Mouse (Mus musculus) spleen, postnatal 14 days (tissue): ENCODE results near the gene Sugct.

Experiments
- DNase-seq, 2 experiments: peaks; one replicate each; pipeline ENCODE4 v3.0.0; 2021 to 2022; ENCODE audit warnings: low spot score in 2 of 2

Sugct gene

GRCm38 (mm10) chr13:17038341-17038740 lies 657.0 kb downstream of the Sugct start:
- no peak for DNase-seq

- no peak for DNase-seq
Observed at GRCm38 (mm10) chr13:17037899-17038298, 657.5 kb downstream of the Sugct start.

- no peak for DNase-seq
Observed at GRCm38 (mm10) chr13:17030761-17031160, 664.6 kb downstream of the Sugct start.

GRCm38 (mm10) chr13:17028595-17028994 lies 666.8 kb downstream of the Sugct start:
- peak; percentile 12 to 47 for DNase-seq

GRCm38 (mm10) chr13:17027846-17028529 lies 667.4 kb downstream of the Sugct start:
- DNase-seq = no peak

GRCm38 (mm10) chr13:17027001-17027400 lies 668.4 kb downstream of the Sugct start:
- no peak for DNase-seq

- DNase-seq = no peak
Observed at GRCm38 (mm10) chr13:16996464-16996863, 698.9 kb downstream of the Sugct start.

- DNase-seq = no peak
Observed at GRCm38 (mm10) chr13:16995321-16995720, 700.0 kb downstream of the Sugct start.

GRCm38 (mm10) chr13:16977743-16978142 lies 717.6 kb downstream of the Sugct start:
- DNase-seq = no peak

- no peak for DNase-seq
Observed at GRCm38 (mm10) chr13:16971277-16971676, 724.1 kb downstream of the Sugct start.

- no peak for DNase-seq
Observed at GRCm38 (mm10) chr13:16968995-16969394, 726.4 kb downstream of the Sugct start.

- no peak for DNase-seq
Observed at GRCm38 (mm10) chr13:16964823-16965475, 730.4 kb downstream of the Sugct start.

GRCm38 (mm10) chr13:16952045-16952444 lies 743.3 kb downstream of the Sugct start:
- DNase-seq = no peak

- no peak for DNase-seq
Observed at GRCm38 (mm10) chr13:16939466-16939811, 755.9 kb downstream of the Sugct start.

- no peak for DNase-seq
Observed at GRCm38 (mm10) chr13:16938552-16939465, 756.5 kb downstream of the Sugct start.

- DNase-seq = no peak
Observed at GRCm38 (mm10) chr13:16937422-16938202, 757.7 kb downstream of the Sugct start.

GRCm38 (mm10) chr13:16935029-16935428 lies 760.3 kb downstream of the Sugct start:
- no peak for DNase-seq

GRCm38 (mm10) chr13:16933600-16933999 lies 761.8 kb downstream of the Sugct start:
- no peak for DNase-seq

- no peak for DNase-seq
Observed at GRCm38 (mm10) chr13:16921305-16921704, 774.0 kb downstream of the Sugct start.

- no peak for DNase-seq
Observed at GRCm38 (mm10) chr13:16915697-16916096, 779.7 kb downstream of the Sugct start.

- DNase-seq = no peak
Observed at GRCm38 (mm10) chr13:16912214-16912613, 783.1 kb downstream of the Sugct start.

GRCm38 (mm10) chr13:16906974-16907373 lies 788.4 kb downstream of the Sugct start:
- no peak for DNase-seq
